Mouse (Mus musculus): Measurements from ENCODE around the gene Elovl2. TPM values are rescaled to one million over a fixed set of nuclear protein-coding genes. Genes with fewer than 3 reads are reported as not detected.
A peak's percentile ranks its signal among the peaks of the same experiment; 100 is the strongest.
"Not testable (repeated sequence)": the region's sequence is repeated elsewhere in the genome, so short reads cannot be mapped to it uniquely, and the experiment has no call there.

Gene Elovl2
- 8.0 and 8.5 TPM in 2 replicates for polyA plus RNA-seq (2015; fragmentation: Nextera tagmentation; extraction: Ambion mirVana)

- Histone ChIP-seq H3K27ac (no peak within 1 kb of the TSS), H3K36me3 (no peaks in the 10 kb centered on the region), H3K27me3 (replicated peaks) (no peaks in the 10 kb centered on the region), H3K9ac (no peak within 1 kb of the TSS), H3K4me3 (replicated peaks) (peak within 1 kb of the TSS; percentile 58), H3K9me3 (no peaks in the 10 kb centered on the region), H3K4me2 (peak within 1 kb of the TSS; percentile 79), H3K4me1 (peaks cover 7% of the 10 kb centered on the region; the same call in 1 of the 2 replicates)
- WGBS: 3% methylated on average over 38 of the region's 77 CpGs
- ATAC-seq (ENCODE audit: insufficient read depth, low FRiP score, low read depth): peak; percentile 91
Measured at GRCm38 (mm10) chr13:41220304-41220834, at the start of gene Elovl2. Elovl2 (minus strand) TSS chr13:41220405.

GRCm38 (mm10) chr13:41267827-41268408, 47.7 kb upstream of the Elovl2 start:
- Histone ChIP-seq H3K4me2 (no peak overlapping the region), H3K36me3 (0 out of 2 replicates have a peak, but pooled peaks cover 4% of the 10 kb centered on the region), H3K27me3 (replicated peaks) (no peaks in the 10 kb centered on the region), H3K4me1 (no peaks in the 10 kb centered on the region), H3K9ac (no peak overlapping the region), H3K27ac (no peak overlapping the region), H3K9me3 (no peaks in the 10 kb centered on the region), H3K4me3 (replicated peaks) (no peak overlapping the region)
- no peak for ATAC-seq (ENCODE audit: insufficient read depth, low FRiP score, low read depth)
- 51% methylated on average over 7 of the region's 7 CpGs for WGBS

- no peak overlapping the region for H3K9ac ChIP-seq
- no peaks in the 10 kb centered on the region for H3K9me3 ChIP-seq
- no peak overlapping the region for H3K4me3 ChIP-seq (replicated peaks)
- H3K4me1 ChIP-seq: no peaks in the 10 kb centered on the region
- H3K27me3 ChIP-seq (replicated peaks): no peaks in the 10 kb centered on the region
- H3K27ac ChIP-seq: no peak overlapping the region
- no peak for ATAC-seq (ENCODE audit: insufficient read depth, low FRiP score, low read depth)
- H3K4me2 ChIP-seq: no peak overlapping the region
- WGBS: 66% methylated on average over 5 of the region's 5 CpGs
- H3K36me3 ChIP-seq: 0 out of 2 replicates have a peak, but pooled peaks cover 4% of the 10 kb centered on the region
Measured at GRCm38 (mm10) chr13:41263304-41264006, 43.2 kb upstream of the Elovl2 start.

GRCm38 (mm10) chr13:41261617-41262016, 41.4 kb upstream of the Elovl2 start:
- H3K4me3 ChIP-seq (replicated peaks); ATAC-seq (ENCODE audit: insufficient read depth, low FRiP score, low read depth); H3K9me3 ChIP-seq; H3K4me1 ChIP-seq; H3K27ac ChIP-seq; H3K4me2 ChIP-seq; H3K27me3 ChIP-seq (replicated peaks); H3K9ac ChIP-seq; H3K36me3 ChIP-seq: not testable (repeated sequence)
- 86% methylated on average over 8 of the region's 8 CpGs for whole genome bisulfite sequencing

GRCm38 (mm10) chr13:41257851-41258250, 37.6 kb upstream of the Elovl2 start:
- Histone ChIP-seq H3K27ac (no peak overlapping the region), H3K36me3 (no peaks in the 10 kb centered on the region), H3K9ac (no peak overlapping the region), H3K9me3 (no peaks in the 10 kb centered on the region), H3K4me3 (replicated peaks) (no peak overlapping the region), H3K27me3 (replicated peaks) (no peaks in the 10 kb centered on the region), H3K4me1 (no peaks in the 10 kb centered on the region), H3K4me2 (no peak overlapping the region)
- 77% methylated on average over 4 of the region's 4 CpGs for WGBS
- ATAC-seq (ENCODE audit: insufficient read depth, low FRiP score, low read depth): no peak

- WGBS: 80% methylated on average over 3 of the region's 3 CpGs
- no peak overlapping the region for H3K9ac ChIP-seq
- H3K4me3 ChIP-seq (replicated peaks): no peak overlapping the region
- H3K4me2 ChIP-seq: no peak overlapping the region
- no peaks in the 10 kb centered on the region for H3K27me3 ChIP-seq (replicated peaks)
- ATAC-seq (ENCODE audit: insufficient read depth, low FRiP score, low read depth): no peak
- no peaks in the 10 kb centered on the region for H3K9me3 ChIP-seq
- no peaks in the 10 kb centered on the region for H3K4me1 ChIP-seq
- H3K36me3 ChIP-seq: no peaks in the 10 kb centered on the region
- no peak overlapping the region for H3K27ac ChIP-seq
Measured at GRCm38 (mm10) chr13:41256962-41257361, 36.8 kb upstream of the Elovl2 start.

GRCm38 (mm10) chr13:41256126-41256525, 35.9 kb upstream of the Elovl2 start:
- Histone ChIP-seq H3K4me1 (no peaks in the 10 kb centered on the region), H3K4me3 (replicated peaks) (no peak overlapping the region), H3K27me3 (replicated peaks) (no peaks in the 10 kb centered on the region), H3K4me2 (no peak overlapping the region), H3K27ac (no peak overlapping the region), H3K9ac (no peak overlapping the region), H3K36me3 (no peaks in the 10 kb centered on the region), H3K9me3 (no peaks in the 10 kb centered on the region)
- ATAC-seq (ENCODE audit: insufficient read depth, low FRiP score, low read depth): no peak
- WGBS: 82% methylated on average over 5 of the region's 5 CpGs

- ATAC-seq (ENCODE audit: insufficient read depth, low FRiP score, low read depth): no peak
- Histone ChIP-seq H3K36me3 (no peaks in the 10 kb centered on the region), H3K9ac (no peak overlapping the region), H3K4me2 (no peak overlapping the region), H3K27me3 (replicated peaks) (no peaks in the 10 kb centered on the region), H3K9me3 (no peaks in the 10 kb centered on the region), H3K27ac (no peak overlapping the region), H3K4me3 (replicated peaks) (no peak overlapping the region), H3K4me1 (no peaks in the 10 kb centered on the region)
- 84% methylated on average over 7 of the region's 7 CpGs for WGBS
Measured at GRCm38 (mm10) chr13:41252736-41253135, 32.5 kb upstream of the Elovl2 start.

GRCm38 (mm10) chr13:41252141-41252540, 31.9 kb upstream of the Elovl2 start:
- 63% methylated on average over 6 of the region's 6 CpGs for WGBS
- peak; percentile 32; the same call in 1 of the 2 replicates for ATAC-seq (ENCODE audit: insufficient read depth, low FRiP score, low read depth)

GRCm38 (mm10) chr13:41251667-41252066, 31.5 kb upstream of the Elovl2 start:
- Histone ChIP-seq H3K9ac (no peak overlapping the region), H3K9me3 (no peaks in the 10 kb centered on the region), H3K4me2 (peak overlapping the region; percentile 80), H3K27ac (peak overlapping the region; percentile 83), H3K27me3 (replicated peaks) (no peaks in the 10 kb centered on the region), H3K4me1 (no peaks in the 10 kb centered on the region), H3K4me3 (replicated peaks) (no peak overlapping the region), H3K36me3 (no peaks in the 10 kb centered on the region)
- peak; percentile 17; the same call in 1 of the 2 replicates for ATAC-seq (ENCODE audit: insufficient read depth, low FRiP score, low read depth)
- WGBS: 38% methylated on average over 5 of the region's 5 CpGs

More at GRCm38 (mm10) chr13:41252141-41252540, 31.9 kb upstream of the Elovl2 start:
- Histone ChIP-seq H3K9ac (no peak overlapping the region), H3K27ac (peak overlapping the region; percentile 83), H3K4me3 (replicated peaks) (no peak overlapping the region), H3K36me3 (no peaks in the 10 kb centered on the region), H3K4me1 (no peaks in the 10 kb centered on the region), H3K4me2 (no peak overlapping the region; the same call in 1 of the 2 replicates), H3K27me3 (replicated peaks) (no peaks in the 10 kb centered on the region), H3K9me3 (no peaks in the 10 kb centered on the region)

- not testable (repeated sequence) for H3K4me1 ChIP-seq
Measured at GRCm38 (mm10) chr13:41251232-41251631, 31.0 kb upstream of the Elovl2 start.

More at GRCm38 (mm10) chr13:41251232-41251631, 31.0 kb upstream of the Elovl2 start:
- H3K9ac ChIP-seq; H3K36me3 ChIP-seq; H3K9me3 ChIP-seq; H3K27me3 ChIP-seq (replicated peaks); ATAC-seq (ENCODE audit: insufficient read depth, low FRiP score, low read depth): not testable (repeated sequence)
- Histone ChIP-seq H3K27ac (peak overlapping the region; percentile 83; the same call in 1 of the 2 replicates), H3K4me3 (replicated peaks) (peak overlapping the region; percentile 7; the same call in 1 of the 2 replicates), H3K4me2 (peak overlapping the region; percentile 80)
- 78% methylated on average over 5 of the region's 5 CpGs for WGBS

All from stomach, embryonic 15.5 days (tissue).